Mouse (Mus musculus) liver, embryonic 14.5 days (tissue): ENCODE results near the gene Ltf.

Source experiments
- CTCF ChIP-seq: IDR thresholded peaks from 2 replicates; pipeline ENCODE4 v1.5.1; 2016; ENCODE audit warnings: antibody characterized with exemption, low read depth, control low read depth
- EP300 ChIP-seq: IDR thresholded peaks from 2 replicates; pipeline ENCODE4 v1.6.1; 2016; ENCODE audit warnings: antibody characterized with exemption, low read depth

- TF ChIP-seq CTCF (no peak; the same call in 1 of the 2 replicates), EP300 (peak; percentile 96)
Measured at GRCm38 (mm10) chr9:111056798-111057543, 37.9 kb downstream of the Ltf start, which contains the start of gene Ccrl2.
